Mouse (Mus musculus) embryonic facial prominence, embryonic 11.5 days (tissue): Measurements from ENCODE around the gene Nrap. TPM values are rescaled to one million over a fixed set of nuclear protein-coding genes. Genes with fewer than 3 reads are reported as not detected.
"Not testable (repeated sequence)": the region's sequence is repeated elsewhere in the genome, so short reads cannot be mapped to it uniquely, and the experiment has no call there.

Experiments
- ATAC-seq: fragments of 200-750 bp; cut with Nextera tagmentation; replicated peaks from 2 replicates; pipeline ENCODE4 v1.8.0; 2017; ENCODE audit warnings: low read depth; ENCODE audit not compliant: insufficient number of reproducible peaks, low FRiP score, low TSS enrichment
- DNase-seq: peaks from one replicate; pipeline ENCODE4 v3.0.0-alpha.2; 2015; ENCODE audit warnings: low spot score
- H3K27ac ChIP-seq: fragments of 300-500 bp; sonication (generic); replicated peaks from 2 replicates; pipeline ENCODE4 v1.5.1; 2014; ENCODE audit warnings: mild to moderate bottlenecking, low read depth, low read length, control low read depth
- H3K27me3 ChIP-seq: fragments of 300-500 bp; sonication (generic); 2 replicates; pipeline ENCODE4 v1.6.1; 2014; ENCODE audit warnings: mild to moderate bottlenecking, low read length, moderate library complexity, mixed read lengths; ENCODE audit not compliant: control insufficient read depth, insufficient read depth
- H3K36me3 ChIP-seq: fragments of 300-500 bp; sonication (generic); replicated peaks from 2 replicates; pipeline ENCODE4 v1.6.1; 2014; ENCODE audit warnings: low read depth, mild to moderate bottlenecking, low read length, moderate library complexity, mixed read lengths; ENCODE audit not compliant: control insufficient read depth, insufficient read depth
- H3K4me1 ChIP-seq: fragments of 300-500 bp; sonication (generic); 2 replicates; pipeline ENCODE4 v1.6.1; 2014; ENCODE audit warnings: low read length, mixed read lengths; ENCODE audit not compliant: control insufficient read depth, insufficient read depth
- H3K4me2 ChIP-seq: fragments of 300-500 bp; sonication (generic); 2 replicates; pipeline ENCODE4 v1.6.1; 2014; ENCODE audit warnings: low read depth, mild to moderate bottlenecking, control low read depth, low read length, moderate library complexity
- H3K4me3 ChIP-seq: fragments of 300-500 bp; sonication (generic); 2 replicates; pipeline ENCODE4 v1.5.1; 2014; ENCODE audit warnings: low read depth, low read length, control low read depth
- H3K9ac ChIP-seq: fragments of 300-500 bp; sonication (generic); replicated peaks from 2 replicates; pipeline ENCODE4 v1.6.1; 2014; ENCODE audit warnings: mild to moderate bottlenecking, control low read depth, low read length
- H3K9me3 ChIP-seq: fragments of 300-500 bp; sonication (generic); replicated peaks from 2 replicates; pipeline ENCODE4 v1.6.1; 2016; ENCODE audit warnings: mild to moderate bottlenecking, low read length, inconsistent platforms, mixed read lengths; ENCODE audit not compliant: control insufficient read depth
- WGBS: fragments of 180-500 bp; shearing (Covaris S2); extraction: QIAGEN DNeasy Blood & Tissue Kit; methylation state at CpG from one replicate; pipeline ENCODE4 v1.1.7; 2014; 5-methylcytosine and 5-hydroxymethylcytosine counted together
- polyA plus RNA-seq: library from polyadenylated mRNA; unstranded; fragments of >200 nt; fragmentation: Nextera tagmentation; extraction: Ambion mirVana; gene quantifications from 2 replicates; pipeline ENCODE4 v1.2.1, GENCODE M21; 2014

The Nrap gene
- polyA plus RNA-seq, 1 experiment from 2014 or later = not detected

DNA sequence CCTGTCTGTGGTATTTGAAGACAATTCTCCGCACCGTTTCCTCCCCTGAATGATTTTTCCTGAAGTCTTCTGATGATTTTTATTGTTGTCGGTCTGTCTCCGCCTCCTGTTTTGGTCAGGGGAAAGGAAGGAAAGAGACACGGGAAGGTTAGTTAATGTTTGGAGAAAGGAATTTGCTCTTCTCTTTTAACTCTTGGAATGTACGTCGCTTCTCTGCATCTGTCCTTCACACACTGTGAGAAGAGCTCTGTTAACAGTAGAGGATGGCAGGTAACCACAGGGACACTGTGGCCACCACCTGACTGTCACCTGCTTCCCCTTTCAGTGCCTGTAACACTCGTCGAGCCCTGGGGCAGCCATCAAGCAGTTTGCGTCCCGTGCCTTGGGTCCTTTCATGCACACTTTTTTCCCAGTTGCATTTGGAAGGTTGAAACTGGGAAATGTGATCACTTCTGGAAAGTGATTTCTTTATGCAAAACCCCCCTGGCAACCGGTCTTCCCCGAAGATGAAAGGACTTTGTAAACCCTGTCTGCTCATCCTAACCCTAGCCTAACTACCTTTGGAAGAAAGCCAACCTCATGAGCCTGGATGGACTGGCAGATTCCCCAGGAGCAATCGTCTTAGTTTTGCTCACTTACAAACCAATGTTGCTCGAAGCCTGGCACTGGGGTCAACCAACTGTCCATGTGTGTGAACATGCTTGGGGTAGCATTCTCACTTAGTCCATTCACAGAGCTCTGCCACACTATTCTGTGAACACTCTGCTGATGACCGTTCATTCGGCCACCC is 35.0 kb upstream of the Nrap start:
- no peaks in the 10 kb centered on the region for H3K27me3 ChIP-seq
- no peak overlapping the region for H3K4me3 ChIP-seq
- ATAC-seq (no peak), DNase-seq (no peak)
- H3K9me3 ChIP-seq = no peaks in the 10 kb centered on the region
- no peaks in the 10 kb centered on the region; the same call in 1 of the 2 replicates for H3K4me1 ChIP-seq
- 87% methylated on average over 17 of the region's 17 CpGs for WGBS
- no peaks in the 10 kb centered on the region for H3K36me3 ChIP-seq
- H3K9ac ChIP-seq = no peak overlapping the region
- H3K27ac ChIP-seq = no peak overlapping the region
- no peak overlapping the region for H3K4me2 ChIP-seq

DNA sequence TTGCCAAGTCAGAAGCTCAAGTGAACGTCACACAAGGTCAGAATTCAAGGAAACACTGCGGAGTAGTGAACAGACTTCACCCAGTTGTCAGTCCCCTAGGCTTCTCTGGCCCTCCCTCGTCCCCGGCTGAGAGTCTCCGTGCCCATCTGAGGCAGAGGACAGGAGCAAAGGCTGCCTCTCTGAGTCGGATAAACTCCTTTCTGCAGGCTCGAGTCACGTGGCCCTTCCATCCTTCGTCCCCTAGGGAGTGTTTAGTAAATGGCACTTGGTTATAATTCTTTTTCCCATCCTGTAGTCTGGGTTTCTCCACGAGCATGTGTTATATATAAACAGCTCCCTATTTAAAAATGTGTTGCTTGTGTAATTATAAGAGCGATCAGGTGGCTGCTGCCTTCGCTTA is 33.5 kb upstream of the Nrap start:
- H3K9me3 ChIP-seq = no peaks in the 10 kb centered on the region
- H3K4me1 ChIP-seq = no peaks in the 10 kb centered on the region; the same call in 1 of the 2 replicates
- H3K9ac ChIP-seq = no peak overlapping the region
- no peak overlapping the region for H3K27ac ChIP-seq
- no peak overlapping the region for H3K4me3 ChIP-seq
- ATAC-seq (no peak), DNase-seq (no peak)
- H3K4me2 ChIP-seq = no peak overlapping the region
- WGBS = 56% methylated on average over 12 of the region's 12 CpGs
- no peaks in the 10 kb centered on the region for H3K36me3 ChIP-seq
- no peaks in the 10 kb centered on the region for H3K27me3 ChIP-seq

DNA sequence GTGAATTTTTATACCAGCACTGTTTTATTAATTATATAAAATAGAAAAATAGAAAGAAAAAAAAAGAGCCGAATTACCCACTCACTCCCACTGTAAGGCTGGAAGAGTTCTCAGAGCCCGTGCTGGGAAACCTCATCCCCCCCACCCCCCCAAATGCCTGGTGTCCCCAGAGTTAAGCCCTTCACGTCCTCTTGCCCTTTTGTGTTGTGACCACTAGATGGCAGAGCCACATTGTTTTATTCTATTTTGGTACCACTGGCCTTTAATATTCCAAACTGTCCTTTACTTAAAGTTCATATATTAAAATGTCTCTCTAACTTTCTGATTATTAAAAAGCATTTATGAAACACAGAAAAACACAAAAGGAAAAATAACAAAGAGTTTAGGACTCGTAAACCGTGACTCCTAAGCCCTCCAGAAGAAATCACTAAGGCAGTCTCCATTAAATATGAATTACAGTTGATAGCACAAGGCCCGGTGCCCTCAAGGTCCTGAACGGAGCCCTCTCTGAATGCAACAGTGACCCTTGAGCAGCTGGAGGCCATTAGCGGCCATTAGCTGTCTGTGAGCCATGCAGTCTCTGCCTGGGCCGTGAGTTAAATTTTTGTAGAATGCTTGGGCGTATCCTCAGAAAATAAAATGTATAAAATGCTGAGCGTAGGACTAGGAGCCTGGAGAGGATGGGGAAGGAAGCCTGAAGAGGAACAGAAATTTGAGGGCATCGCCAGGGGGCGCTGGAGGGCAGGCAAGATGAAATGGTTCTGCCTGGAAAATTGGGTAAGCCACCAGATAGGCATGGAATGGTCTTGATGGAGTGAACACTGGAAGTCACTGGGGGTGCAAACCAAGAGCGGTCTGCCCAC is 32.9 kb upstream of the Nrap start:
- Histone ChIP-seq H3K36me3 (no peaks in the 10 kb centered on the region), H3K4me1 (no peaks in the 10 kb centered on the region; the same call in 1 of the 2 replicates), H3K4me2 (peak overlapping the region; percentile 13; the same call in 1 of the 2 replicates), H3K9ac (no peak overlapping the region), H3K4me3 (no peak overlapping the region), H3K9me3 (no peaks in the 10 kb centered on the region), H3K27me3 (no peaks in the 10 kb centered on the region), H3K27ac (no peak overlapping the region)
- WGBS = 21% methylated on average over 14 of the region's 14 CpGs
- ATAC-seq (0 out of 2 replicates have a peak, but pooled peaks have one; percentile 67), DNase-seq (peak; percentile 83)

DNA sequence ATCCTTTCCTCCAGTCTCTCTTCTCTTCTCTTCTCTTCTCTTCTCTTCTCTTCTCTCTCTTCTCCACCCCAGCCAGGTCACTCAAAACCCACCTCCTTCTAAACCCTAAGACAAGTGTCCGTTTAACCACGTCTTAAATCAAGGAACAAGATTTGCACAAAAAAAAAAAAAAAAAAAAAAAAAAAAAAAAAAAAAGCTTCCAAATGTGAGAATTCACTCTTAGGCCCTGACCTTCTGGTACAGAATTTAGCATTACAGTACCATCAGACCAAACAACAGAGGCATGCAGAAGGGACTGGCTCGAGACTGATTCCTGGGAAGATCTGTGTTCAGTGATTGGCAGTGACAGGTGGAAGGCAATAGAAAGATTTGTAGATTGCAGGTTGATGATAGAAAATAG is 30.5 kb upstream of the Nrap start:
- H3K27me3 ChIP-seq = no peaks in the 10 kb centered on the region
- H3K9ac ChIP-seq = no peak overlapping the region
- no peak overlapping the region for H3K27ac ChIP-seq
- no peaks in the 10 kb centered on the region for H3K36me3 ChIP-seq
- ATAC-seq (no peak), DNase-seq (no peak)
- WGBS = 86% methylated on average over 3 of the region's 3 CpGs
- H3K9me3 ChIP-seq = no peaks in the 10 kb centered on the region
- H3K4me3 ChIP-seq = no peak overlapping the region
- no peak overlapping the region for H3K4me2 ChIP-seq
- no peaks in the 10 kb centered on the region; the same call in 1 of the 2 replicates for H3K4me1 ChIP-seq

GRCm38 (mm10) chr19:56419452-56419851 is 29.6 kb upstream of the Nrap start:
- H3K4me1 ChIP-seq = no peaks in the 10 kb centered on the region; the same call in 1 of the 2 replicates
- H3K9me3 ChIP-seq = no peaks in the 10 kb centered on the region
- H3K27ac ChIP-seq = no peak overlapping the region
- peak; percentile 67 for DNase-seq
- no peak overlapping the region for H3K4me3 ChIP-seq
- 43% methylated on average over 9 of the region's 9 CpGs for WGBS
- H3K9ac ChIP-seq = no peak overlapping the region
- ATAC-seq = 0 out of 2 replicates have a peak, but pooled peaks have one; percentile 27
- H3K36me3 ChIP-seq = no peaks in the 10 kb centered on the region
- H3K4me2 ChIP-seq = no peak overlapping the region
- no peaks in the 10 kb centered on the region for H3K27me3 ChIP-seq

- Histone ChIP-seq H3K9ac (no peak overlapping the region), H3K4me2 (no peak overlapping the region), H3K4me1 (no peaks in the 10 kb centered on the region; the same call in 1 of the 2 replicates), H3K36me3 (no peaks in the 10 kb centered on the region), H3K27me3 (no peaks in the 10 kb centered on the region), H3K9me3 (no peaks in the 10 kb centered on the region), H3K4me3 (no peak overlapping the region), H3K27ac (no peak overlapping the region)
- 87% methylated on average over 4 of the region's 4 CpGs for WGBS
- ATAC-seq (no peak), DNase-seq (no peak)
Measured at GRCm38 (mm10) chr19:56418404-56418803, 28.6 kb upstream of the Nrap start.

DNA sequence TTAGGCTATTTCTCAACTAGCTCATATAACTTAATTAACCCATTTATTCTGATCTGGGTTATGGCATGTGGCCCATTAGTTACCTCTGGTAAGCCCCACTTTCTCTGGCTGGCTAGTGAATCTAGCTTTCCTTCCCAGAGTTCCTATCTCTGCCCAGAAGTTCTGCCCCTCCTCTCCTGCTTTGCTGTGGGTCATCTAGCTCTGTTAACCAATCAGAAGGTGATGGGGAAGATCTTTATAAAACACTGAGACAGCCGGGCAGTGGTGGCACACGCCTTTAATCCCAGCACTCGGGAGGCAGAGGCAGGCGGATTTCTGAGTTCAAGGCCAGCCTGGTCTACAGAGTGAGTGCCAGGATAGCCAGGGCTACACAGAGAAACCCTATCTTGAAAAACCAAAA is 20.0 kb upstream of the Nrap start:
- DNase-seq = not testable (repeated sequence)

DNA sequence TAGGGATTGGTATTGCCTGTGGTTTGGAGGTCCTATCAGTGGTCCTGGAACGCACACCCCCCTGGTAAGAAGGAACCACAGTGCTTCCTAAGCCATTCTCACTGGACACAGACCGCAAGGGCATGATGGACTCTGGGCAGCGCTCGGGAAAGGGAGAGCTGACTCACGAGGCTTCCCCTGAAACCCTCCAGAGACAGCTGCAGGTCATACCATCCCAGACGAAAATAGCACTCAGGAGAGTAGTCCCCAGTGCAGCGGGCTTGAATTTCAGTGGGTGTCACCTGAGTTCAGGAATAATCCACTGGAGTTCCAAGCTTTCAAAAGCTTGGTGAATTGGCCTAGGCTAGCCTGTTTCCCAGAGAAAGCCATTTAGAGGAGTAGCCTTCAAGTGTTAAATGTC is 16.7 kb upstream of the Nrap start:
- no peak for ATAC-seq
- 91% methylated on average over 7 of the region's 7 CpGs for WGBS

More for the DNA sequence above, 20.0 kb upstream of the Nrap start:
- not testable (repeated sequence) for H3K4me1 ChIP-seq, ATAC-seq, H3K4me3 ChIP-seq, H3K9me3 ChIP-seq, H3K4me2 ChIP-seq, H3K36me3 ChIP-seq, H3K27me3 ChIP-seq, H3K27ac ChIP-seq, H3K9ac ChIP-seq
- 93% methylated on average over 4 of the region's 4 CpGs for WGBS

More for the DNA sequence above, 16.7 kb upstream of the Nrap start:
- H3K4me1 ChIP-seq = no peaks in the 10 kb centered on the region
- H3K27me3 ChIP-seq = no peaks in the 10 kb centered on the region
- H3K9me3 ChIP-seq = no peaks in the 10 kb centered on the region
- H3K4me2 ChIP-seq = no peak overlapping the region
- H3K27ac ChIP-seq = no peak overlapping the region
- H3K4me3 ChIP-seq = no peak overlapping the region
- H3K9ac ChIP-seq = no peak overlapping the region
- H3K36me3 ChIP-seq = no peaks in the 10 kb centered on the region
- no peak for DNase-seq
